Mouse (Mus musculus) forebrain, embryonic 15.5 days (tissue): ENCODE measurements at regions not wholly inside any gene's neighbourhood (a gene's known extent, or its start where the extent isn't known, plus 50 kb on each side); places are given as distances from the start of the nearest gene placed in this dataset.
A peak's percentile ranks its signal among the peaks of the same experiment; 100 is the strongest.
"Not testable (repeated sequence)": the region's sequence is repeated elsewhere in the genome, so short reads cannot be mapped to it uniquely, and the experiment has no call there.

Source experiments
- ATAC-seq: fragments of 200-750 bp; cut with Nextera tagmentation; replicated peaks from 2 replicates; pipeline ENCODE4 v1.8.0; 2017; ENCODE audit warnings: mild to moderate bottlenecking, moderate TSS enrichment, moderate library complexity
- H3K27ac ChIP-seq: fragments of 300-500 bp; sonication (generic); replicated peaks from 2 replicates; pipeline ENCODE4 v1.5.1; 2015; ENCODE audit warnings: mild to moderate bottlenecking, inconsistent platforms
- H3K27me3 ChIP-seq: fragments of 300-500 bp; sonication (generic); 2 replicates; pipeline ENCODE4 v1.6.1; 2015; ENCODE audit warnings: inconsistent platforms
- H3K36me3 ChIP-seq: fragments of 300-500 bp; sonication (generic); 2 replicates; pipeline ENCODE4 v1.6.1; 2015; ENCODE audit warnings: mild to moderate bottlenecking, inconsistent platforms
- H3K4me1 ChIP-seq: fragments of 300-500 bp; sonication (generic); 2 replicates; pipeline ENCODE4 v1.6.1; 2015; ENCODE audit warnings: inconsistent platforms
- H3K4me2 ChIP-seq: fragments of 300-500 bp; sonication (generic); replicated peaks from 2 replicates; pipeline ENCODE4 v1.6.1; 2015; ENCODE audit warnings: mild to moderate bottlenecking, inconsistent platforms
- H3K4me3 ChIP-seq: fragments of 300-500 bp; sonication (generic); 2 replicates; pipeline ENCODE4 v1.5.1; 2015; ENCODE audit warnings: mild to moderate bottlenecking, inconsistent platforms
- H3K9ac ChIP-seq: fragments of 300-500 bp; sonication (generic); replicated peaks from 2 replicates; pipeline ENCODE4 v1.6.1; 2015; ENCODE audit warnings: mild to moderate bottlenecking, inconsistent platforms
- H3K9me3 ChIP-seq: fragments of 300-500 bp; sonication (generic); 2 replicates; pipeline ENCODE4 v1.6.1; 2016; ENCODE audit warnings: inconsistent platforms
- WGBS: fragments of 180-500 bp; shearing (Covaris S2); methylation state at CpG from one replicate; pipeline ENCODE4 v1.1.7; 2015; ENCODE audit warnings: mixed read lengths; 5-methylcytosine and 5-hydroxymethylcytosine counted together

- not testable (repeated sequence) for H3K27ac ChIP-seq, ATAC-seq, H3K9me3 ChIP-seq, H3K4me1 ChIP-seq, H3K4me3 ChIP-seq, H3K9ac ChIP-seq, H3K36me3 ChIP-seq, H3K4me2 ChIP-seq, H3K27me3 ChIP-seq
- WGBS = 78% methylated on average over 3 of the region's 3 CpGs
Observed at GRCm38 (mm10) chr10:14966771-14967170, 248.8 kb upstream of the Gje1 start.

- Histone ChIP-seq H3K4me3 (no peak overlapping the region), H3K9ac (no peak overlapping the region), H3K4me1 (peaks cover 4% of the 10 kb centered on the region; the same call in 1 of the 2 replicates), H3K9me3 (no peaks in the 10 kb centered on the region), H3K27me3 (no peaks in the 10 kb centered on the region), H3K36me3 (no peaks in the 10 kb centered on the region), H3K4me2 (no peak overlapping the region), H3K27ac (no peak overlapping the region)
- 2% methylated on average over 1 of the region's 1 CpGs for WGBS
- ATAC-seq = peak; percentile 95
Observed at GRCm38 (mm10) chr10:14952899-14953478, 235.0 kb upstream of the Gje1 start.

GRCm38 (mm10) chr10:14941875-14942274 lies 223.9 kb upstream of the Gje1 start:
- H3K36me3 ChIP-seq = no peaks in the 10 kb centered on the region
- H3K9me3 ChIP-seq = no peaks in the 10 kb centered on the region
- H3K27me3 ChIP-seq = no peaks in the 10 kb centered on the region
- no peaks in the 10 kb centered on the region for H3K4me1 ChIP-seq
- 86% methylated on average over 2 of the region's 2 CpGs for WGBS
- H3K27ac ChIP-seq = no peak overlapping the region
- ATAC-seq = no peak
- H3K4me2 ChIP-seq = no peak overlapping the region
- H3K9ac ChIP-seq = no peak overlapping the region
- no peak overlapping the region for H3K4me3 ChIP-seq
